10 mouse cellular contexts compared by ENCODE assay signal in the genomic region with DNA sequence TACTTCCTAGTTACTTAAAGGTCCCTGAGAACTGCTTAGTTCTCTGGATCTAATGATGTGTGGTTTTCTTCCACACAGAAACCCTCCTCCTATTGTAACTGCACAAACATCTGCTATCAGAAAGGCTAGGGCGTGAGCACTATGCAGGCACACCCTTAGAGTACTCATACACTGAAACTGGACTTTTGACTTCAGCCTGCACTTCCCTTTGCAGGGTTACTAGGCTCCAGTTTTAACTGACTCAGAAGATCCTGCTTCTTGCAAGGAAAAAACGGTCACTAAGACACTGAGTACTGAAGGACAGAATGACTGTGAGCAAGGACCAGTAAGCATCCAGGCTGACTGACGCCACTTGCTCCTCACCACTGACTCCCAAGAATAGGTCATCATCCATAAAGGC. TPM values are rescaled to one million over a fixed set of nuclear protein-coding genes. Genes with fewer than 3 reads are reported as not detected.
A peak's percentile ranks its signal among the peaks of the same experiment; 100 is the strongest.
DNase-seq lines count a peak whose midpoint lies in the region; ATAC-seq and TF ChIP-seq lines count a peak whose summit lies in the region.
"Had no signal": no experiment of that assay in that cellular context is flagged by ENCODE, and none has a peak within 500 bp of the region (broad histone marks: within the 10 kb centered on the region; RNA-seq: fewer than 3 reads in every experiment).

No protein-coding gene starts in this region.

- WGBS in spleen, adult 2 months, result 38% methylated on average over 3 of the region's 3 CpGs
- 14% methylated on average over 3 of the region's 3 CpGs for WGBS in intestine, postnatal 0 days
- 81% methylated on average over 3 of the region's 3 CpGs for WGBS in forebrain, embryonic 10.5 days

- no peak for TF ChIP-seq POLR2A in spleen, adult 2 months (IDR thresholded peaks at IDR 0.05; ENCODE audit: low read depth, low read length)

- H3K36me3 ChIP-seq in spleen, adult 2 months (ENCODE audit: control insufficient read depth, insufficient read depth, low read length), result no peaks in the 10 kb centered on the region
- H3K36me3 ChIP-seq in intestine, postnatal 0 days (ENCODE audit: control insufficient read depth, insufficient read depth), result no peaks in the 10 kb centered on the region
- H3K36me3 ChIP-seq in forebrain, embryonic 10.5 days (replicated peaks), result peaks cover 12% of the 10 kb centered on the region
- H3K36me3 ChIP-seq: limb, embryonic 13.5 days had no signal

- H3K4me1 ChIP-seq in spleen, adult 2 months (ENCODE audit: control insufficient read depth, insufficient read depth, insufficient read length), result peaks cover 11% of the 10 kb centered on the region
- H3K4me1 ChIP-seq in intestine, postnatal 0 days (replicated peaks; ENCODE audit: control insufficient read depth, insufficient read depth, low read length), result peaks cover 22% of the 10 kb centered on the region
- peaks cover 49% of the 10 kb centered on the region for H3K4me1 ChIP-seq in forebrain, embryonic 10.5 days

- ATAC-seq in intestine, postnatal 0 days, result peak; percentile 88

- no peaks in the 10 kb centered on the region for H3K27me3 ChIP-seq in spleen, adult 2 months (ENCODE audit: control insufficient read depth, insufficient read depth, low read length)
- no peaks in the 10 kb centered on the region for H3K27me3 ChIP-seq in intestine, postnatal 0 days (replicated peaks; ENCODE audit: control insufficient read depth, insufficient read depth, low read length)
- no peaks in the 10 kb centered on the region for H3K27me3 ChIP-seq in forebrain, embryonic 10.5 days (ENCODE audit: poor library complexity, severe bottlenecking)
- H3K27me3 ChIP-seq: embryonic facial prominence, embryonic 13.5 days; limb, embryonic 13.5 days had no signal

- H3K9ac ChIP-seq in intestine, postnatal 0 days (ENCODE audit: low read depth, low read length), result no peak overlapping the region
- H3K9ac ChIP-seq: embryonic facial prominence, embryonic 13.5 days; limb, embryonic 13.5 days had no signal

- H3K4me2 ChIP-seq in intestine, postnatal 0 days (replicated peaks; ENCODE audit: low read depth), result peak overlapping the region; percentile 37
- H3K4me2 ChIP-seq: embryonic facial prominence, embryonic 13.5 days; limb, embryonic 13.5 days had no signal

- TF ChIP-seq CTCF in spleen, adult 2 months (IDR thresholded peaks at IDR 0.05; ENCODE audit: extremely low read depth, insufficient read depth, insufficient read length, insufficient replicate concordance), result no peak
- TF ChIP-seq CTCF in intestine, postnatal 0 days (IDR thresholded peaks at IDR 0.05; ENCODE audit: low read depth), result no peak

- H3K27ac ChIP-seq in spleen, adult 2 months (ENCODE audit: insufficient read depth, low read length), result peak overlapping the region; percentile 55
- peak overlapping the region; percentile 85 for H3K27ac ChIP-seq in intestine, postnatal 0 days (ENCODE audit: low read depth, low read length)
- H3K27ac ChIP-seq in forebrain, embryonic 10.5 days, result no peak overlapping the region
- H3K27ac ChIP-seq: embryonic facial prominence, embryonic 13.5 days; limb, embryonic 13.5 days had no signal

- no peak overlapping the region for H3K4me3 ChIP-seq in spleen, adult 2 months (ENCODE audit: extremely low read depth, insufficient read depth, insufficient read length)
- no peak overlapping the region for H3K4me3 ChIP-seq in intestine, postnatal 0 days (ENCODE audit: low read depth, low read length)
- H3K4me3 ChIP-seq in forebrain, embryonic 10.5 days, result no peak overlapping the region
- H3K4me3 ChIP-seq: embryonic facial prominence, embryonic 13.5 days; limb, embryonic 13.5 days had no signal

- DNase-seq in spleen, adult 2 months (ENCODE audit: low read depth in 1 of 2, low spot score in 2 of 2), result no peak
- DNase-seq in spleen, adult 12 weeks (ENCODE audit: low spot score), result no peak
- DNase-seq in lung, postnatal 14 days, result peak; percentile 15
- DNase-seq in right cerebral cortex, postnatal 10 days (ENCODE audit: low spot score in 2 of 2), result no peak
- DNase-seq in ovary, postnatal 36 days (ENCODE audit: low spot score), result no peak
- no peak for DNase-seq in right cerebral cortex, postnatal 25 days
- DNase-seq in forebrain, embryonic 10.5 days (ENCODE audit: extremely low spot score, low spot score), result no peak

- no peaks in the 10 kb centered on the region for H3K9me3 ChIP-seq in intestine, postnatal 0 days (ENCODE audit: control insufficient read depth)
- no peaks in the 10 kb centered on the region for H3K9me3 ChIP-seq in forebrain, embryonic 10.5 days
- H3K9me3 ChIP-seq: embryonic facial prominence, embryonic 13.5 days; limb, embryonic 13.5 days had no signal

RNA-seq across cellular contexts. Expression of gene Fam120a, which starts 5.3 kb away (rescaled TPM):
- 40.1 and 49.7 TPM in 2 replicates for polyA plus RNA-seq in spleen, adult 2 months (2012; rRNA removed)
- 24.2 and 25.9 TPM in 2 replicates for polyA plus RNA-seq in intestine, postnatal 0 days (2015; fragmentation: Nextera tagmentation; extraction: Ambion mirVana)
- 13.7 and 14.5 TPM in 2 replicates for polyA plus RNA-seq in forebrain, embryonic 10.5 days (2016; fragmentation: Nextera tagmentation; extraction: Ambion mirVana)
